Mouse (Mus musculus) MEL (cell line): Measurements from ENCODE around the gene Pip5k1b. TPM values are rescaled to one million over a fixed set of nuclear protein-coding genes. Genes with fewer than 3 reads are reported as not detected.

Experiments
- DNase-seq: peaks from one replicate; pipeline ENCODE4 v3.0.0; 2011; ENCODE audit warnings: low read depth, low spot score
- H3K27ac ChIP-seq: 2 replicates; pipeline ENCODE4 v1.5.1; 2012; ENCODE audit warnings: low read depth, mild to moderate bottlenecking, control low read depth, low read length, moderate library complexity; ENCODE audit not compliant: control insufficient read depth
- H3K27me3 ChIP-seq, 2 experiments: fragments of 150-350 bp in 1 of 2; sonication (generic) in 1 of 2; 2 replicates each; pipeline ENCODE4 v1.6.1; 2012; ENCODE audit warnings: low read length in 2 of 2, mild to moderate bottlenecking in 2 of 2, improper control_type of control experiment in 1 of 2, moderate library complexity in 1 of 2; ENCODE audit not compliant: insufficient read depth in 2 of 2, control insufficient read depth in 1 of 2
- H3K36me3 ChIP-seq, 2 experiments: 2 replicates each; pipeline ENCODE4 v1.6.1; 2012 to 2014; ENCODE audit warnings: low read length in 2 of 2, improper control_type of control experiment in 1 of 2, inconsistent platforms in 1 of 2, mild to moderate bottlenecking in 1 of 2; ENCODE audit not compliant: insufficient read depth in 2 of 2, control insufficient read depth in 1 of 2
- H3K4me1 ChIP-seq, 2 experiments: fragments of 150-350 bp in 1 of 2; sonication (generic) in 1 of 2; 2 replicates each; pipeline ENCODE4 v1.6.1; 2012; ENCODE audit warnings: low read length in 2 of 2, improper control_type of control experiment in 1 of 2, mild to moderate bottlenecking in 1 of 2; ENCODE audit not compliant: insufficient read depth in 2 of 2, control insufficient read depth in 1 of 2
- H3K4me3 ChIP-seq, 2 experiments: fragments of 150-350 bp in 1 of 2; sonication (generic) in 1 of 2; 2 replicates each; pipeline ENCODE4 v1.5.1; 2012; ENCODE audit warnings: low read depth in 2 of 2, low read length in 2 of 2, mild to moderate bottlenecking in 2 of 2, moderate library complexity in 2 of 2, control low read depth in 1 of 2, improper control_type of control experiment in 1 of 2; ENCODE audit not compliant: control insufficient read depth in 1 of 2, insufficient read depth in 1 of 2
- H3K79me2 ChIP-seq: 2 replicates; pipeline ENCODE4 v1.6.1; 2012; ENCODE audit warnings: mild to moderate bottlenecking, low read length, moderate library complexity; ENCODE audit not compliant: control insufficient read depth, poor library complexity, insufficient read depth
- H3K9ac ChIP-seq: 2 replicates; pipeline ENCODE4 v1.6.1; 2012; ENCODE audit warnings: low read depth, mild to moderate bottlenecking, control low read depth, low read length, moderate library complexity; ENCODE audit not compliant: control insufficient read depth, poor library complexity, severe bottlenecking
- H3K9me3 ChIP-seq: fragments of 150-350 bp; sonication (generic); replicated peaks from 2 replicates; pipeline ENCODE4 v1.6.1; 2012; ENCODE audit warnings: mild to moderate bottlenecking, low read length, improper control_type of control experiment, moderate library complexity; ENCODE audit not compliant: insufficient read depth
- BHLHE40 ChIP-seq: IDR thresholded peaks from 2 replicates; pipeline ENCODE4 v1.6.1; 2012; ENCODE audit warnings: low read depth, mild to moderate bottlenecking, inconsistent platforms, low read length, improper control_type of control experiment, borderline replicate concordance
- CHD1 ChIP-seq: IDR thresholded peaks from 2 replicates; pipeline ENCODE4 v1.6.1; 2012; ENCODE audit warnings: low read depth, mild to moderate bottlenecking, inconsistent platforms, low read length, improper control_type of control experiment
- CHD2 ChIP-seq: IDR thresholded peaks from 2 replicates; pipeline ENCODE4 v1.6.1; 2011; ENCODE audit warnings: low read length, improper control_type of control experiment
- E2F4 ChIP-seq: IDR thresholded peaks from 2 replicates; pipeline ENCODE4 v1.6.1; 2011; ENCODE audit warnings: low read depth, low read length, improper control_type of control experiment, borderline replicate concordance
- EP300 ChIP-seq, 2 experiments: IDR thresholded peaks; 2 replicates each; pipeline ENCODE4 v1.6.1; 2011; ENCODE audit warnings: improper control_type of control experiment in 2 of 2, low read length in 2 of 2, low read depth in 1 of 2, mild to moderate bottlenecking in 1 of 2
- ETS1 ChIP-seq: IDR thresholded peaks from 2 replicates; pipeline ENCODE4 v1.6.1; 2012; ENCODE audit warnings: low read depth, mild to moderate bottlenecking, inconsistent platforms, low read length, improper control_type of control experiment, moderate library complexity
- GATA1 ChIP-seq: IDR thresholded peaks from 2 replicates; pipeline ENCODE4 v1.6.1; 2011; ENCODE audit warnings: low read depth, low read length, improper control_type of control experiment
- HCFC1 ChIP-seq: IDR thresholded peaks from 2 replicates; pipeline ENCODE4 v1.6.1; 2012; ENCODE audit warnings: low read depth, mild to moderate bottlenecking, inconsistent platforms, low read length, improper control_type of control experiment, moderate library complexity
- KAT2A ChIP-seq: conservative IDR thresholded peaks from 2 replicates; pipeline ENCODE4 v1.6.1; 2012; ENCODE audit warnings: low read depth, low read length, improper control_type of control experiment, inconsistent platforms
- MEF2A ChIP-seq: IDR thresholded peaks from 2 replicates; pipeline ENCODE4 v1.6.1; 2014; ENCODE audit warnings: low read depth, mild to moderate bottlenecking, inconsistent platforms, low read length, improper control_type of control experiment; ENCODE audit not compliant: poor library complexity, insufficient replicate concordance, severe bottlenecking; ENCODE audit errors: extremely low read depth
- MYC ChIP-seq: IDR thresholded peaks from 2 replicates; pipeline ENCODE4 v1.6.1; 2011; ENCODE audit warnings: low read depth, mild to moderate bottlenecking, low read length, improper control_type of control experiment, moderate library complexity
- NRF1 ChIP-seq: IDR thresholded peaks from 2 replicates; pipeline ENCODE4 v1.6.1; 2014; ENCODE audit warnings: low read depth, mild to moderate bottlenecking, inconsistent platforms, low read length, improper control_type of control experiment, moderate library complexity; ENCODE audit not compliant: poor library complexity, insufficient read depth, severe bottlenecking
- POLR2AphosphoS2 ChIP-seq: IDR thresholded peaks from 2 replicates; pipeline ENCODE4 v1.6.1; 2011; ENCODE audit warnings: low read length, improper control_type of control experiment
- POLR2AphosphoS5 ChIP-seq: IDR thresholded peaks from 2 replicates; pipeline ENCODE4 v1.6.1; 2012; ENCODE audit warnings: low read depth, borderline replicate concordance, mild to moderate bottlenecking, inconsistent platforms, low read length, moderate library complexity, mixed read lengths
- RCOR1 ChIP-seq: IDR thresholded peaks from 2 replicates; pipeline ENCODE4 v1.6.1; 2012; ENCODE audit warnings: low read depth, mild to moderate bottlenecking, inconsistent platforms, low read length, improper control_type of control experiment
- SMC3 ChIP-seq: IDR thresholded peaks from 2 replicates; pipeline ENCODE4 v1.6.1; 2011; ENCODE audit warnings: low read depth, low read length, improper control_type of control experiment
- TAL1 ChIP-seq: IDR thresholded peaks from 2 replicates; pipeline ENCODE4 v1.6.1; 2012; ENCODE audit warnings: mild to moderate bottlenecking, inconsistent platforms, low read length, moderate library complexity, mixed read lengths
- TBP ChIP-seq: IDR thresholded peaks from 2 replicates; pipeline ENCODE4 v1.8.0; 2011; ENCODE audit warnings: low read depth, low read length, improper control_type of control experiment
- USF2 ChIP-seq, 2 experiments: IDR thresholded peaks; 2 replicates each; pipeline ENCODE4 v1.6.1; 2011 to 2012; ENCODE audit warnings: improper control_type of control experiment in 2 of 2, low read length in 2 of 2, borderline replicate concordance in 1 of 2, inconsistent platforms in 1 of 2, low read depth in 1 of 2, mild to moderate bottlenecking in 1 of 2; ENCODE audit not compliant: insufficient read depth in 1 of 2
- ZC3H11A ChIP-seq: IDR thresholded peaks from 2 replicates; pipeline ENCODE4 v1.6.1; 2012; ENCODE audit warnings: low read depth, mild to moderate bottlenecking, inconsistent platforms, low read length, improper control_type of control experiment
- ZKSCAN1 ChIP-seq: IDR thresholded peaks from 2 replicates; pipeline ENCODE4 v1.6.1; 2012; ENCODE audit warnings: low read depth, mild to moderate bottlenecking, inconsistent platforms, low read length, improper control_type of control experiment, moderate library complexity
- polyA plus RNA-seq, 2 experiments: library from polyadenylated mRNA; stranded (reverse) in 1 of 2; unstranded in 1 of 2; fragments of >175 nt in 1 of 2; fragments of >200 nt in 1 of 2; gene quantifications; 2 replicates each; pipeline versions ENCODE4 v1.2.1 to v1.2.4; 2012; ENCODE audit warnings: low replicate concordance in 2 of 2, low read depth in 1 of 2; ENCODE audit not compliant: insufficient read length in 2 of 2, insufficient read depth in 1 of 2, missing spikeins in 1 of 2
- total RNA-seq: library from RNA; depleted of rRNA; stranded (reverse); fragments of 300-350 nt; gene quantifications from 2 replicates; pipeline ENCODE4 v1.2.3, GENCODE M21; 2012

Gene Pip5k1b
- total and polyA plus RNA-seq, 3 experiments: 3.4 to 10.0 TPM; not detected in 1

DNA sequence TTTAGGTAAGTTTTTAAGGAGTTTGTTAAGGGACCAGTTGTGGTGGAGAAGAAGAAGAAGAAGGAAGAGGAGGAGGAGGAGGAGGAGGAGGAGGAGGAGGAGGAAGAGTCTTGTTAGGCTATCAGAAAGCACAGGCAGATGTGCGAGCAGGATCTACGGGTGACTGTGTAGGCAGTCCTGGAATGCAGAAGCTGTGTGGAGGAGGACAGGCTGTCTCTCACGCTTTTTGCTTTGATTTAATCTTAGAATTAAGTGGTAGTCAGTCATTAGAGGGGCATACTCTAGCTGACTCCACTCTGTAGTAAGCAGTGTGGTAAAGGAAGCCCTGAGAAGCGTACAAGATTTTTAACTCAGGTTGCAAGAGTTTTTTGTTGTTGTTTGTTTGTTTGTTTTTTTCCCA, 86.5 kb downstream of the Pip5k1b start:
- no peaks in the 10 kb centered on the region for H3K27me3 ChIP-seq
- no peaks in the 10 kb centered on the region for H3K4me1 ChIP-seq
- H3K27ac ChIP-seq: no peak overlapping the region
- no peaks in the 10 kb centered on the region; a peak in 1 of 4 replicates for H3K36me3 ChIP-seq
- no peak overlapping the region for H3K4me3 ChIP-seq
- H3K9me3 ChIP-seq: no peaks in the 10 kb centered on the region
- TF ChIP-seq EP300 (IDR thresholded peaks at IDR 0.05; ENCODE audit: low read depth in 1 of 2, low read length in 2 of 2) (no peak), POLR2AphosphoS2 (no peak), USF2 (IDR thresholded peaks at IDR 0.05; ENCODE audit: borderline replicate concordance in 1 of 2, insufficient read depth in 1 of 2, low read depth in 1 of 2, low read length in 2 of 2) (no peak), CHD2 (no peak), GATA1 (no peak), ZKSCAN1 (no peak), ZC3H11A (no peak), ETS1 (no peak), HCFC1 (no peak), TBP (no peak), RCOR1 (no peak), E2F4 (no peak), BHLHE40 (no peak), MYC (no peak)
- H3K9ac ChIP-seq: no peak overlapping the region
- no peaks in the 10 kb centered on the region for H3K79me2 ChIP-seq
- DNase-seq: no peak

DNA sequence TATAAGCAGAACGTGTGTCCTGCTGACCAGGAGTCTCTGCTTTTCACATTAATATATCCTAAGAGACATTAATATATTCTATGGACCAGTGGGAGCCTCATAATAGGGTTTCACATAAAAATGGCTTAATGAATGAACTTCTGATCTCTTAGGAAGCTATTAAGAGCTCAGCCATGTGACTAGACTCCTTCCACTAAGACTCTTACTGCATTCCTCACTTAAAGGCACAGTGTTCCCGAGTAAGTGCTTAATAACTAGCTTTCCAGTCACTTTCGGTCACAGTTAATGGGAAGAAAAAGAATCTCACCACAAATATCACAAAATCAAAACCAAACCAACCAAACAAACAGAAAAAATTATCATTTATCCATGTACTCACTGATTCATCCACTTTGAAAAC, 87.1 kb downstream of the Pip5k1b start:
- H3K36me3 ChIP-seq: no peaks in the 10 kb centered on the region; a peak in 1 of 4 replicates
- H3K4me3 ChIP-seq: no peak overlapping the region
- H3K9ac ChIP-seq: no peak overlapping the region
- no peaks in the 10 kb centered on the region for H3K79me2 ChIP-seq
- H3K27me3 ChIP-seq: no peaks in the 10 kb centered on the region
- DNase-seq: no peak
- H3K9me3 ChIP-seq: no peaks in the 10 kb centered on the region
- H3K27ac ChIP-seq: no peak overlapping the region
- TF ChIP-seq BHLHE40: no peak
- no peak for TF ChIP-seq USF2 (IDR thresholded peaks at IDR 0.05; ENCODE audit: borderline replicate concordance in 1 of 2, insufficient read depth in 1 of 2, low read depth in 1 of 2, low read length in 2 of 2)
- no peak for TF ChIP-seq TAL1
- no peak for TF ChIP-seq KAT2A
- no peak for TF ChIP-seq SMC3
- no peak for TF ChIP-seq MEF2A
- TF ChIP-seq POLR2AphosphoS5: no peak
- no peak for TF ChIP-seq NRF1
- no peak for TF ChIP-seq CHD1
- H3K4me1 ChIP-seq: no peaks in the 10 kb centered on the region
